Mouse (Mus musculus): ENCODE results near the gene Hcn1.

- TF ChIP-seq POLR2A (IDR thresholded peaks at IDR 0.05; ENCODE audit: borderline replicate concordance, insufficient read depth, low read length) (no peak), CTCF (IDR thresholded peaks at IDR 0.05; ENCODE audit: borderline replicate concordance, insufficient read depth, low read depth, low read length) (no peak)
Measured at GRCm38 (mm10) chr13:117694729-117695332, 92.7 kb downstream of the Hcn1 start.
